Mouse (Mus musculus): ENCODE measurements at regions not wholly inside any gene's neighbourhood (a gene's known extent, or its start where the extent isn't known, plus 50 kb on each side); places are given as distances from the start of the nearest gene placed in this dataset.
"Not testable (repeated sequence)": the region's sequence is repeated elsewhere in the genome, so short reads cannot be mapped to it uniquely, and the experiment has no call there.

DNA sequence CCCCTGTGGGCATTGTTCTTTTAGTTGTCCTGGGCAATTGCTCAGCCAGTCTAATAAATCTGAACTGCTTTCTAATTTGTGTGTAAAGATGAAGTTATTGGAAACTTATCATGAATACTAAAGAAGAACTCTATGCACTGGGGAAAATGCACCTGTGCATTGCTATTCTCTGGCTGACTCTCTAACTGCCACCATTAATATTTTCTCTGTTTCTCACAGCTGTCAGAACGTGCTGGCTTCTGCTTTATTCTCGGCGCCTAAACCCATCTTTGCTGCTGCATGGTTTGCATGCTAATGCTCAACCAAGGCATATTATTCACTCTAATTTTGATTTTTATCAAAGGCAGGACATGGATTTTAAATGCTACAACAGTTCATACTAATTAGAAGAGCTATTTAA, 128.9 kb upstream of the Gm527 start:
- WGBS: 56% methylated on average over 3 of the region's 3 CpGs
- no peak overlapping the region for H3K4me3 ChIP-seq
- no peak for ATAC-seq (ENCODE audit: low read depth)
- H3K9me3 ChIP-seq: no peaks in the 10 kb centered on the region
- H3K27ac ChIP-seq (replicated peaks): no peak overlapping the region
- no peak overlapping the region for H3K4me2 ChIP-seq
- no peak overlapping the region for H3K9ac ChIP-seq
- no peaks in the 10 kb centered on the region for H3K4me1 ChIP-seq (replicated peaks)
- H3K36me3 ChIP-seq: no peaks in the 10 kb centered on the region
- no peaks in the 10 kb centered on the region for H3K27me3 ChIP-seq

DNA sequence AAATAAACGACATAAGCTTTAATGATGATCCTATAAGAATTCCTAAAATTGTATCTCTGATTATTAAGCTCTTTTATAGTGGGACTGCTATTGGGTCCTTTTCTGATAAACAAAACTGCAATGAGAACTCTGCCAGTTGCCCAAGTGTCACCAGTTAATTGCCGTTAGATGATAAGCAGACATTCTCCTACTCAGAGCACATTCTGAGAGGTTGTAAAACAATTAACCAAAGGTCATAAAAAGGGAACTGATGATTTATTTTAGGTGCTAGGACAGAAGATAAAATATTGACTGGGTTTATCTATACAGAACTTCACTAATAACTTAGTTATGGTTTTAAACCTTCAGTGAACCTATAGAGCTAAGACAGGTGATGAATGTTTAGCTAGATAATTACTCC, 109.2 kb upstream of the Gm527 start:
- not testable (repeated sequence) for H3K9ac ChIP-seq; ATAC-seq (ENCODE audit: low read depth); H3K4me2 ChIP-seq; H3K27me3 ChIP-seq; H3K27ac ChIP-seq (replicated peaks); H3K9me3 ChIP-seq; H3K4me3 ChIP-seq; H3K4me1 ChIP-seq (replicated peaks); H3K36me3 ChIP-seq
- WGBS: 52% methylated on average over 2 of the region's 2 CpGs

DNA sequence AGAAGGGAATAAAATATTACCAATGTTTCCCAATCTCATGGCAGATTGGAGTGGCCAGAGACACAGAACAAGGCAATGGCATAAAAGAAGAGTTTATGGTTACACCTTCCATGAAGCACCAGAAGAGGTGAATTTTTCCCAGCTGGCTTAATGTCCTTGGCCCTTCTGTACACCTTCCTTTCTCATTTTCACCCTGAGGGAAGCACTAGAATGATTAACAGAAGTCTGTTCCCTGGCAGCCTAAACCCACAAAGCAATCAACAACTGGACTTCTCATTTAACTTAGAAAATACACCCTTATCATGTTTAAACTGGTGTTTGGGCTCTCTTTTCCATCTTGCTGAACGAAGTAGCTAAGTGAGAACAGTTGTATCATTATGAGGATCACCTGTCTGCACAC, 107.6 kb upstream of the Gm527 start:
- Histone ChIP-seq H3K4me3 (no peak overlapping the region), H3K36me3 (no peaks in the 10 kb centered on the region), H3K4me2 (no peak overlapping the region), H3K9ac (no peak overlapping the region), H3K27me3 (no peaks in the 10 kb centered on the region), H3K4me1 (replicated peaks) (no peaks in the 10 kb centered on the region), H3K9me3 (no peaks in the 10 kb centered on the region), H3K27ac (replicated peaks) (no peak overlapping the region)
- no peak for ATAC-seq (ENCODE audit: low read depth)
- WGBS: 83% methylated on average over 1 of the region's 1 CpGs

DNA sequence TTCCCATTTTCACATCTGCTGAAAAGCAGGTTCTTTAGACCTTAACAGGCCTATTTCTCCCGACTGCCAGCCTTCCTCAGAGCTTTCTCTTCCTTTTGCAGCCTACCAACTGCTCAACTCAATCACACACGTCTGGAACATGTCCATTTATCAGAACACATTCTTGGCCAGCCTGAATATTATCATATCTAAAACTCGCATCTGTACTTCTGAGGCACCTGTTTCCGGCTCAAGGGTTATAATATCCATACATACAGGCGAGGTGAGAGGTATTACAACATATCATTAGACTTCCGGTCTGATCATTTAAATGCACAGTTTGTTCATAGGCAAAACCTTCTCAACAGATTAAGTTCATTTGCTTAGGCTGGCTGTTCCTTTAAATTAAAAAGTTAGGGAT, 101.8 kb upstream of the Gm527 start:
- Histone ChIP-seq H3K36me3 (no peaks in the 10 kb centered on the region), H3K27ac (replicated peaks) (no peak overlapping the region), H3K9ac (no peak overlapping the region), H3K4me1 (replicated peaks) (no peaks in the 10 kb centered on the region), H3K4me3 (no peak overlapping the region), H3K4me2 (no peak overlapping the region), H3K27me3 (no peaks in the 10 kb centered on the region), H3K9me3 (no peaks in the 10 kb centered on the region)
- 83% methylated on average over 6 of the region's 6 CpGs for WGBS
- no peak for ATAC-seq (ENCODE audit: low read depth)

DNA sequence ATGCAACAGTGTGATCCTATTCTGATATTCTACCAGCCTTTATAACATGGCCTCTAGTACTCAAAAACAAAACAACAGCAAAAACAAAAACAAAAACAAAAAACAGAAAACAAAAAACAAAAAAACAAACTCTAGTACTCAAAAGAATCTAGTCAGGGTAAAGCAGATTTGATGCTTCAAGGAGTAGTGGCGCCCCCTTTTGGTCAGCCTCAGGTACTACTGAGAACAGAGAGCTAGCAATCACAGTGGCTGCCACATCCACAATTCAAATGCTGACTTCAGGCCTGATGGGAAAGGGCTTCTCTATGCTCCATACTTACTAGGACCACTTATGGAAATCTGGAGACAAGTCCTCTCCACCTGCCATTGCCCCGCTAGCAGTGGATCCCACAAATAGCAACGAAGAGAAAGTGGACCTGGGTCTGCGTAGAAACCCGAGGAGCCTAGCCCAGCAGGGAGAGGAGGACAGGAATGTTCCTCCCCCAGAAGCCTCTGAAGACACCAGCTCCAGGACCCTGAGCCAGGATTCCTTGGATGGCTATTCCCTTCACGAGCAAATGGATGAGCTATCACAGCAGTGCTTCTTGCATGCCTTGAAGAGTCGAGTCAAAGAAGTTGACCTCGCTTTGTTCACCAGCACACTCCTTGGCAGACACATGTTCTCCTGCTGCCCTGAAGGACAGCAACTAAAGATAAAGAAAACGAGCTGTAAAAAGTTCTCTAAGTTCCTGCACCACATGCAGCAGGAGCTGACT, 100.5 kb upstream of the Gm527 start:
- no peak for ATAC-seq (ENCODE audit: low read depth)
- H3K9me3 ChIP-seq: no peaks in the 10 kb centered on the region
- H3K4me3 ChIP-seq: no peak overlapping the region
- no peaks in the 10 kb centered on the region for H3K36me3 ChIP-seq
- H3K27ac ChIP-seq (replicated peaks): no peak overlapping the region
- H3K27me3 ChIP-seq: no peaks in the 10 kb centered on the region
- H3K4me2 ChIP-seq: no peak overlapping the region
- no peaks in the 10 kb centered on the region for H3K4me1 ChIP-seq (replicated peaks)
- 61% methylated on average over 9 of the region's 9 CpGs for WGBS
- no peak overlapping the region for H3K9ac ChIP-seq

DNA sequence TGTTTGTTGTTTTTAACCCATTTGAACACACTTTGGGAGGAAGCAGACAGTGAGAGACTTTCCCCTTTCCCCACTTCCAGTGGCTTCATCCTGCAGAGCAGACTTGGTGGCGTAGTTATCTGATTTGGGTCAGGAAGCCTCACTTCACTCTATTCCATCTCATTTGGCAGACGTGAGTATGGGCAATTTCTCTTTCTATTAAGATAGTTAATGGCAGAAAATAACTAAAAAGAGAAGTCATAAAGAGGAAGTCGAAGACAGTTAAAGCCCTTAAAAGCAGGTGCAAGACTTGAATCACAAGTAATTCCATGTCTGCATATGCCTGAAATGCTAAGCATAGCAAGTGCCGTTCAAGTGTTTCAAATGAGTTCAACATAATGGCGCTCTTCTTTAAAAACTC, 97.0 kb upstream of the Gm527 start:
- Histone ChIP-seq H3K4me3 (no peak overlapping the region), H3K4me2 (no peak overlapping the region), H3K27me3 (no peaks in the 10 kb centered on the region), H3K9me3 (no peaks in the 10 kb centered on the region), H3K36me3 (no peaks in the 10 kb centered on the region), H3K9ac (no peak overlapping the region), H3K27ac (replicated peaks) (no peak overlapping the region), H3K4me1 (replicated peaks) (no peaks in the 10 kb centered on the region)
- 81% methylated on average over 5 of the region's 5 CpGs for WGBS
- no peak for ATAC-seq (ENCODE audit: low read depth)

DNA sequence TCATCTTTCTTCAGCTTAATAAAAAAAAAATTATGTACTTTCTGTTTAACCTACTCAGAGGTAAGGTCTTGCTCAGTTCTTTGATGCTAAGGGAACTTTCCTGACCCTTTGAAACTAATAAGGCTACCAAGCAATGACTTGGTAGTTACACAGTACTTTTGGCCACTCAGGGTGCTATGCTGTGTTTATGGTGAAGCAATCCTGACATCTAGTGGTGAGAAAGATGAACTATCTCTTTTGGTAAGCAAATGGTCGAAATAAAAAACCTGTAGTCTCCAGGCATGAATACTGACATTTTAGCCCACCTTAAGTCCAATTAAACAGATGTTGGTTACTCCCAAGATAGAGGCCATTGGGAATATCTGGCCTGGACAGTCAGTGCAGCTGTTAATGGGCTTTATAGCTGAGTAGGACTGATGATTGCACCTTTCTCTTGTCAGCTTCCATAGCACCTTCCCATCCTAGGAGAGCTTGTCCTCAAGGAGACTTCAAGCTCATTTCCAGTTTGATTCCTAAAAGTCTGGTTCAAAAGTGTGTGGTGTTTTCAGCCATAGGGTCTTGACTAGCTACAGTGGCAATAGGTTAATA, 88.0 kb upstream of the Gm527 start:
- peak; percentile 86; the same call in 1 of the 2 replicates for ATAC-seq (ENCODE audit: low read depth)
- WGBS: 5% methylated on average over 1 of the region's 1 CpGs
- H3K4me3 ChIP-seq: no peak overlapping the region

DNA sequence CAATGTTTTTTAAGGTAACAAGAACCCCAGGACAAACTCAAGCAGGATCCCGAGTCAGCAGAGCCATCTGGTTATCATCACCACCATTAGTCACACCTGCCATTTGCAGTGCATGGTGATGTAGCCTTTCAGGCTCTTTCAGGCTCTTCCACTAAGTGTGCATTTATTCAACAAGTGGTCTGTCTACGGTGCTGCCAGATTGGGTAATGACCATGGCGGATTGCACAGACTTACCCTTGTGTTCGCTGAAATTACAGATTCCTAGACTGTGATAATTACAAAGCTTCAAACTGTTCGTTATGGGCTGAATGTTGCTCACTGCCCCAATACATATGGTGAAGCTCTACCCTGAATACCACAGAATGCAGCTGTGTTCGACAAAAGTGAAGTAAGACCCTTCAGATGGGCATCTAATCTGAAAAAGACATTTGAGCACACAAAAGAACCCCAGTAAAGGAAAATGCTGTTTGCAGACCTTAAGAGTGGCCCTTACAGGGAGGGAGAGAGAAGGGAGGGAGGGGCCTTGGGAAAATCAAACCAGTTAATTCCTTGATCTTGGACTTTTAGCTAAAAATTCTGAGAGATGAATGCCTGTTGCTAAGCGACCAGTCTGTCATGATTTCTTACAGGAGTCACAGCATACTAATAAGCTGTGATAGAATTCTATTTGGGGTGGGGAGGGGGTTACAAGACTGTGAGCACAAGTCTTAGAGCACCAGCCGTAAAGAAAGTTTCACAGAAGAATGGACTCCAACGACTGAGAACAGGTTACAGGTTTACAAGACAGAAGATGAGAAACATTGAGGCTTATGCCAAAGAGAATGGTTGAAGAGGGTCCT, 85.2 kb upstream of the Gm527 start:
- no peaks in the 10 kb centered on the region for H3K27me3 ChIP-seq
- no peaks in the 10 kb centered on the region for H3K9me3 ChIP-seq
- peaks cover 7% of the 10 kb centered on the region; the same call in 1 of the 2 replicates for H3K4me1 ChIP-seq (replicated peaks)
- no peaks in the 10 kb centered on the region for H3K36me3 ChIP-seq
- 48% methylated on average over 9 of the region's 9 CpGs for WGBS
- no peak overlapping the region for H3K4me3 ChIP-seq
- no peak overlapping the region for H3K9ac ChIP-seq
- peak; percentile 36; the same call in 1 of the 2 replicates for ATAC-seq (ENCODE audit: low read depth)
- H3K27ac ChIP-seq (replicated peaks): no peak overlapping the region
- no peak overlapping the region for H3K4me2 ChIP-seq

More for the DNA sequence above, 88.0 kb upstream of the Gm527 start:
- no peak overlapping the region for H3K27ac ChIP-seq (replicated peaks)
- H3K9me3 ChIP-seq: no peaks in the 10 kb centered on the region
- no peak overlapping the region for H3K4me2 ChIP-seq
- no peaks in the 10 kb centered on the region for H3K36me3 ChIP-seq
- no peaks in the 10 kb centered on the region for H3K27me3 ChIP-seq
- H3K4me1 ChIP-seq (replicated peaks): peaks cover 7% of the 10 kb centered on the region; the same call in 1 of the 2 replicates
- H3K9ac ChIP-seq: no peak overlapping the region

DNA sequence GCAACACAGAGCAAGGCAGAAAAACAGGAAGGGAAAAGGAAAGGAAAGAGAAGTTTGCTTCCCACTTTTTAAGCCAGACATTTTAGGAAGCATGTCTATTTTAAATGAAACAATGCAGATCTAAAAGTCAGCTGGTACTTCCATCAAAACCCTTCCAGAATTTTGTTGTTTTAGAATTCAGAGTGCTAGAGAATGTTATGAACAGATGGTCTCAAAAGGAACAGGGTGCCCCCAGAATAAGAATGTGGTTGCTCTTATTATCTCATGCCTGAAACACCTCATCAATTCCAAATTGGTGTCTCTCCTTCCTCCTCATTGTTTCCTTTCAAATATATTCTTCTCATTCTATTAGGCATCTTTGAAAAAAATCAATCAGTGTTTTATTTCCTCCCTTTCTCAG, 60.0 kb upstream of the Gm527 start:
- H3K36me3 ChIP-seq: no peaks in the 10 kb centered on the region
- H3K4me3 ChIP-seq: no peak overlapping the region
- no peak for ATAC-seq (ENCODE audit: low read depth)
- H3K9me3 ChIP-seq: no peaks in the 10 kb centered on the region
- no peaks in the 10 kb centered on the region for H3K27me3 ChIP-seq
- no peak overlapping the region for H3K9ac ChIP-seq
- no peak overlapping the region for H3K27ac ChIP-seq (replicated peaks)
- no peak overlapping the region for H3K4me2 ChIP-seq
- H3K4me1 ChIP-seq (replicated peaks): no peaks in the 10 kb centered on the region

Data from neural tube, embryonic 13.5 days (tissue).